13 mouse cellular contexts compared by ENCODE assay signal in genomic region chr9:61325012-61325411, GRCm38 (mm10).
"Had no signal": no experiment of that assay in that cellular context is flagged by ENCODE, and none has a peak within 500 bp of the region (broad histone marks: within the 10 kb centered on the region; RNA-seq: fewer than 3 reads in every experiment).

No protein-coding gene starts in this region.

- H3K9me3 ChIP-seq: kidney, embryonic 15.5 days; limb, embryonic 10.5 days; limb, embryonic 13.5 days had no signal

- ATAC-seq: liver, postnatal 0 days had no signal

- H3K36me3 ChIP-seq: kidney, embryonic 15.5 days; limb, embryonic 10.5 days; limb, embryonic 13.5 days had no signal

- H3K4me2 ChIP-seq: kidney, embryonic 15.5 days; limb, embryonic 13.5 days; lung, embryonic 14.5 days had no signal

- H3K4me3 ChIP-seq: kidney, embryonic 15.5 days; limb, embryonic 10.5 days; limb, embryonic 13.5 days had no signal

- H3K27ac ChIP-seq: kidney, embryonic 15.5 days; limb, embryonic 10.5 days; limb, embryonic 13.5 days; liver, embryonic 14.5 days; macrophage had no signal

- H3K9ac ChIP-seq: kidney, embryonic 15.5 days; limb, embryonic 13.5 days; liver, embryonic 14.5 days; liver, postnatal 0 days; lung, embryonic 14.5 days had no signal

- DNase-seq: kidney, adult 8-10 months; kidney, postnatal 10 days; kidney, postnatal 4 days; liver; liver, postnatal 0 days; lung, embryonic 14.5 days; thymus, adult 18-20 months; thymus, postnatal 36 days had no signal
